Mouse (Mus musculus) spleen, embryonic (tissue): ENCODE measurements around the gene Grik5.

Source experiments
- CTCF ChIA-PET: fragments of 350-600 bp; sonication (Branson Sonifier 250); formaldehyde crosslinking; loops from one replicate; lab custom pipeline; 2022; lab: Charles Lee

Grik5 gene

DNA sequence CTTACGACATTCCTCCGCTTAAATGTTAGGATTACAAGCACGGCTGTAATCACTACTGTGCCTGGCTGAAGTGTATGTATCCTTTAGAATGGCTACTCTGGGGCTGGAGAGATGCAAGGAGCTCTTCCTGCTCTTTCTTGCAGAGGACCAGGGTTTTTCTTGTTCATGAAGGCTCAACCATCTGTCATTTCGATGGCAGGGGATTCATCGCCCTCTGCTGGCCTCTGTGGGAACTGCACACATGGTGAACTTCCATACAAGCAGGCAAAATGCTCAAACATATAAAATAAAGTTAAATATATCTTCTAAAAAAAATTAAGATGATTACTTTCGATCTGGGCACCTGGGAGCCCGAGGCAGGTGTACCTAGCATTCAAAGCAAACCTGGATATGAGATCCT lies 36.2 kb downstream of the Grik5 start:
- CTCF ChIA-PET: no interaction called here

DNA sequence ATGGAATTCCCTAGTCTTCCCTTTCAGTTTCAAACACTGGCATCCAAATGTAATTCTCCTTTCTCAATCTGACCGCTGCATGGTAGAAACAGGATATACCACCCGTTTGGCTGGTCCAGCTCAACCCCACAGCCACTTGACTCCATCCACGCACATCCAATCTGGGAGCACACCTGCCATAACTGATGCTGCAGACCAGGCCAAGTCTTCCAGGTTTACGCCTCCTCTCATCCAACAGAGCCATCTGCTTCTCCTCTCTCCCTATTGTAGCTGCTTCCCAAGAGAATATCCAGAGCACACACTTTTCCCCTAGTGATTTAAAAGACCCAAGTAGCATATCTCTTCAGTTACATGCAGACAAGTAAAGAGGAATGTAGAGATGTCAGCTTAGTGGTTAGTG lies 37.4 kb downstream of the Grik5 start:
- CTCF ChIA-PET: no interaction called here

DNA sequence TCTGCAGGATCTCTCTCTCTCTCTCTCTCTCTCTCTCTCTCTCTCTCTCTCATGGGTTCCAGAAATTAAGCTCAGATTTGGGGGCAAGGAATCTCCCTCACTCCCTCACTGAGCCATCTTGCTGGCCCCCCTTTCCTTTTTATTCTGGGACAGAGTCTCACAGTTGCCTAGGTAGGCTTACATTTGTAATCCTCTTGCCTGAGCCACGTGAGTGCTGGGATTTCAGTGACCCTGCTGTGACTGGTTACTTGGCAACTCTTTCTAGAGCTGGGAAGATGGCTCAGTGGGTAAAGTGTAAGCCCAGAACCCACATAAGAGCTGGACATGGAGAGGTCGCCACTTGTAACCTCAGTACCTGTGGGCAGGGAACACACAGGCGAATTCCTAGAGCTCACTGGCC lies 40.6 kb downstream of the Grik5 start:
- CTCF ChIA-PET: no interaction called here

DNA sequence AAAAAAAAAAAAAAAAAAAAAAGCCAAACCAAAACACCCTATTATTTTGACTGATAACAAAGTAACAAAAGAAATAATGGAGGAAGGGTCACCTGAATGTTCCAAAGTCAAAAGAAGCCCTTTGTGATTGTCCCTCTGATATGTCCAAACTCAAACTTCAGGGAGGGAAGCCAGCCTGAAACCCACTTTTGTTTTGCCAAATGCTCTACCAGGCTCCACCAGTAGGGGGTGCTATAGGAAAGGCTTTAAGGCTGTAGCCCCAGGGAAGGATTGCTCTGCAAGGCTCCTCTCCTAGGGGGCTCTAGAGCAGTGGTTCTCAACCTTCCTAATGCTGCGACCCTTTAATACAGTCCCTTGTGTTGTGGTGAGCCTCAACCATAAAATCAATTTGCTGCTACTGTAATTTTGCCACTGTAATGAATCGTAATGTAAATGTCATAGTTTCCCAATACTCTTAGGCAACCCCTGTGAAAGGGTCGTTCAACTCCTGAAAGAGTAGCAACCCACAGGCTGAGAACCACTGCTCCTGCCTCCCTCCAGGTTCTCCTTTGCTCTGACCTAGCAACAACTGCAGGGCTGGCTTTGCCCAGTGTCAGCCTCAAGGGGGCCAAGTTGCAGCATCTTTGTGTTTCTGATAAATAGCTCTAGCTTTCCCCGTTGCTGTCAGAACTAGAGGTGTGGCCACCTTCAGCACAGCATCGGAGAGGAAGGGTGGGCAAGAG lies 42.0 kb downstream of the Grik5 start:
- CTCF ChIA-PET: interaction anchor here (0.6 kb wide), 2 partner anchors 117 to 395 kb away, joined by 3 to 7 read pairs; no protein-coding TSS in a partner anchor

DNA sequence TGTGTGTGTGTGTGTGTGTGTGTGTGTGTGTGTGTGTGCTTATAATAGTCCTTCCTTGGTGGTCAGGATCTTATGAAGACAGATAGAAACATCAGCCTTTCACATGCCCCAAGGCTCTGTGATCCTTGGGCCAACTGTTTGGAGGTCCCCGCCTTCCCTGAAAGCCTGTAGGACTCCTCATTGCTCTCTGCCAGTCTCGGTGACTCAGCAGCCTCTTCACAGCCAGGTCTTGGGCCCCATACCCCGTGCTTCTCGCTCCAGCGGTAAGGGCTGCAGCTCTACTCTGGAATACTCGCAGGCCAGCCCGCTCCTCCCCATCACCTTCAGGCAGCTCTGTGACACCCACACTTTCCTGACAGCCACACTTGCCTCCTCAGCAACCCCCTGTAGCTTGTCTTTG lies 45.7 kb downstream of the Grik5 start:
- CTCF ChIA-PET: no interaction called here

DNA sequence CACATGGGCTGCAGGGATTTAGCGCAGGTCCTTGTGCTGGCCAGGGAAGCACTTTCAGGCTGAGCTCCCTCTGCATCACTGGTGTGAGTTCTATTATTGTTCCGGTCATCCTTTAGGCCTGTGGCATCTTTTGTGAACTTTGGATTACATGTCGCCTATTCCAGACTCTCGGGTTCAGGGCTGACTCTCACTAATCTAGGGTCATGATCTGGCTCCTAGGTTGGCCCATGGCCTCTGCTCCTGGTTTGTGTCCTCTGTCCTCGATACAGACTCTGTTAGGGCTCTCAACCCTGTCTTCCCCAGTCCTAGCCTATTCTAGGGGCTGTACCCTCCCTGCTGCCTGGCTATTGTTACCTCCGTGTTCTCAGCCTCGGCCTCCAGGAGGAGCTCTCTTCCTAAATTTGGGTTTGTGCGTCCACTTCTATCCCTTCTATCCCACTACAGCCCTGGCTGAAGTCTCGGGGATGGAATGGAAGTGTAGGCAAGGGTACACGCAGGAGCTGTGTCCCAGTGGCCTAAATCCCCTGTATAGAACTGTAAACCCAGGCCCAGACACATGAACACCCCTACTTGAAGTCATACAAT lies 46.2 kb downstream of the Grik5 start:
- CTCF ChIA-PET: interaction anchor here (0.5 kb wide), 1 partner anchor 632 kb away, joined by 7 read pairs; no protein-coding TSS in a partner anchor

DNA sequence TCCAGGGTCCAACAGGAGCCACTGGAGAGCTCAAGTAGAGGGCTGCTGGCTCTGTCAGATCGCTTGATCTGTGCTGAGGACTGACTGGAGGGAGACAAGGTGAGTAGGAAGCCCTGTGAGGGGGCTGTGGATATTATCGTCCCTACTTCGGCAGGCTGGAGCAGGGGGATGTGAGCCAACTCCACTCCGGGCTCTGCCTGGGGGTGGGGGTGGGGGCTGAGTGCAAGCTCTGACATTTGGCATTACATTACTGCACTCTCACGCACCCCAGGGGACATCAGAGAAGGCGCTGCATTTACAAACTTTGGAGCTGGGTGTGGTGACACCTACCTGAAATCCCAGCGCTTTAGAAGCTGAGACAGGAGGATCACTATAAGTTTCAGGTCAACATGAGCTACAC lies 60.6 kb downstream of the Grik5 start:
- CTCF ChIA-PET: interaction anchor here (0.5 kb wide), 1 partner anchor 9 kb away, joined by 7 read pairs; no protein-coding TSS in a partner anchor

DNA sequence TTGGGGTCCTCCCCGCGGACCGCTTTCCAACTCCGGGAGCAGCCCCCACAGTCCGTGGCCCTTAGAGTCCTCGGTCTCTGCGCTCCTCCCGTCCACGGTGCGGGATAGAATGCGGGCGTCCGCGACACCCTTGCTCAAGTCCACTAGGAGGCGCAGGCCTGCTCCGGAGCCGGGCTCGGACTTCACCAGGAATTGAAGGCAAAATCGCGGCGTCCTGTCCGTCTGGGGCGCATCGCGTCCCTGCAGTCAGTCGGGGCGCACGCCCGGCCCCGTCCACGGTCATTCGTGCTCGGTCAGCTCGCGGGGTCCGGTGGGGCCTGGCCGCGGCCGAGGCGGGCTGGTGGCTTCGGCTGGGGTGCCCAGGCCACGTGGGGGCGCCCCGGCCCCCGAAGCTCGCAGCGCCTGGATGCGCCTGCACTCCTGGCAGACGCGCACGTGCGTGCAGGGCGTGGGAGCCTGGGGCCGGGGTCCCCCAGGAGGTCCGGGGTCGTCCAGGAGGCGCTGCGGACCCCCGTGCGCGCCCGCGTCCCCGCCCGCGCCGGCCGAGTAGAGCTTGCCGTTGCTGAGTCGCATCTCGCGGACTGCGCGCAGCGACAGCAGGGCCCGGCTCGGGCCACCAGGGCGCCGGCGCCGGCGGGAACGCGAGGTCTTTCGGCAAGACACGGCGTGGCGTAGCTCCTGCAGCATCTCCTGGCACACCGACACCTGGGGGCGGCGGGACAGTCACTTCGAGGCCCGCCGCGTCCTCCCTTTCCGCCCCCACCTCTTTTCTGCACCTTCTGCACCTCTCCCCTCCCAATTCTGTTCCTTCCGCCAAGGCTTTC lies 61.8 kb downstream of the Grik5 start:
- CTCF ChIA-PET: no interaction called here

DNA sequence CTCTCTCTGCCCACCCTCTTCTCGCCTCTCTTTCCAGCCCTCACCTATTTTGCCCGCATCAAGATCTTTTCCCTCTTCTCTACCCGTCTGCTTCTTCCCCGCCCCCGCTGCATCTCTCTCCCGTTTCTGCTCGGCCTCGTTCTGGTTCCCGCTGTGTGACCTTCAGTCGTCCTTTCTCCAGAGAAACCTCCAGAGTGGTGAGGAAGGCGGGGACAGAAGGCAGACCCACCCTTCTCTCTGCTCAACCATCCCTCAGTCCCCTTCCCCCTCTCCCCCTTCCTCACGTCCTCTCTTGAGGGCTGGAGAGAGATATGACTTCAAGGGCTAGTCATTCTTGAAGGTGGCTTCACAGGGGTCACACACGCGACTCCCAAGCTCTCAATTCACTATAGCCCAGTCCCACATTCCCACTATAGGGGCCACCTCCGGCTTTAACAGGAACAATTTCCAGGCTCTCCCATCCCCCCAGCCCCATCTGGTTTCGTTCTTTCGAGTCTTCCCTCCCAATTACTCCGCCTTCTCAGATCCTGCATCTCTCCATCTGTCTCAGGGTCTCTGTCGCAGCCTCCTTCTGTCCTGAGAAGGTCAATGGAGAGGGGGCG lies 62.9 kb downstream of the Grik5 start:
- CTCF ChIA-PET: no interaction called here

DNA sequence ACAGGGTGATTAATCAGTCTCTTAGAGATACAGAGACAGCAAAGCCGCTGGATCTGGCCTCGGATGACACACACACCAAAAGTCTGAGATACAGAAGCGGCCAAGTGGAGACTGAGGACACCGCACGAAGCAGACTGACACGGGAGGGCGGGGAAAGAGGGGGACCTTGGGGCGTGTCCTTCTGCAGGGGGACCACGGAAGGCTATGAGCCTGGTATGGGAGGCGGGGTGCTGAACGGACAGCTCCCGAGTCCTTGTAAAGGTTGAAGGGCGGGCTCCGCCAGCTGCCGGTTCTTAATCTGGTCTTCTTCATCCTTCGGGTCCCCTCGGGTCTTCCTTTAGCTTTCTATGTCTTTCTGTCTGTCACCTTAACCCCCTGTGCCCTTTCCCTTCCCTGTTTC lies 63.5 kb downstream of the Grik5 start:
- CTCF ChIA-PET: no interaction called here

DNA sequence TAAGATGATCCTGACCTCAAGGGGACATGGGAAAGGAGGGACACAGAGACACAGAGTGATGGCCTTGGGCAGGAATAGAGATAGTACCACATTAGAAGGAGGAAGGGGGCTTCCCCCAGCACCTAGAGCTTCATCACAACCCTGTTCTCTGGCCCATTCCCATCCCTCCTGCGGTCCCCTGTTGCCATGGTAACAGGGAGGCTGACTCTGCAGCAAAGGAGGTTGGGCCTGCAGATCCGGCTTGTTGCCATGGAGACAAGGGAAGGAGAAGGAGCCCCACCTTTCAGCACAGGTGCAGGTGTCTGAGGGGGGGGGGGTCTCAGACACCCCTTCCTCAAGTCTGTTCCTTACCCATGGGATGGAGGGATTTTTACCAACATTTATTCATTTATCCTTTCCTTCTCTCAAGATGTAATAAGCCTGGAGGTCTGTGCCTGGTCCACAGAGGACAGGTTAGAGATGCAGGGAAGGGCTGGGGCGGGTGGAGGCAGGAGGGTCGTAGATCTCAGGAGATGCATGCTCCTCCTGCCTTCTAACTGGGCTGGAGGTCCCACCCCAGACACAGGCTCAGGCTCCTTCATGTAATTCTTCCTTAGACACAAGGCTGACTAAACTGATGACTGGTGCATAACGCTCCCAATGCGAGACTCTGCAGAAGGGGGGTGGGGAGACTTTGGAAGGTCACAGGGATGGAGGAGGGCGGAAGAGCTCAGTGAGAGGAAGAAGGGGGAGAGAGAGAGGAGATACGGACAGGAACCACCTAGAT lies 64.4 kb downstream of the Grik5 start:
- CTCF ChIA-PET: no interaction called here

DNA sequence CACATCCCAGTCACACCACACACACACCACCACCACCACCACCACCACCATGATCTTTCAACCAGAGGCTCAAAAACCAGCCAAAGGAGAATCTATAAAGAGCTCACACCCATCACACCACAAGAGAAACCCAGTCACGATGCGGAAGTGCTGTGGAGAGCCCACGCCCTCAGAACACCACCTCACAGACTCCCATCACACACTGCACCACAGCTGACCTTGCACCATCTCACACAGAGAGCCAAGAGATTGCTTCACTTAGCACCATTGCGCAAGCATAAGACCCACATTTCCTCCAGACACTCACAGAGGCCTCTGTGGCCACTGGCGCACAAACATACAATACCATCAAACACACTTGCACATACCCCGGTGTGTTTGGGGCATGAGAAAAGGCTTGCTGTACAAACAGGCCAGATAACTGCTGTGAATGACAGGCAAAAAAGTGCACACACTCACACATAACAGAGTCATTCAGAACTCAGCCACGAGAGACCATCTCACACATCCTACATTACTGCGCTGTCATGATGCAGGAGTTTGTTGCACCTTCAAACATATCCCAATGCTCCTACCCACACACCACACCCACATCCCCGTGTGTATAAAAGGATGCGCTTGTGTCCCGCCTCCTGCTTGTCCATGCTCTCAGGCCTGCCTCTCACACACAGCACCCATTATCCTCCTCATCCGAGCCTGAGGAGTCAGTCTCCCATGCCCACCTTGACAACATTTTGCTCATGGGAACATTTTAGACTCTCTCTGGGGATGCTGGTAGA lies 65.4 kb downstream of the Grik5 start:
- CTCF ChIA-PET: no interaction called here

DNA sequence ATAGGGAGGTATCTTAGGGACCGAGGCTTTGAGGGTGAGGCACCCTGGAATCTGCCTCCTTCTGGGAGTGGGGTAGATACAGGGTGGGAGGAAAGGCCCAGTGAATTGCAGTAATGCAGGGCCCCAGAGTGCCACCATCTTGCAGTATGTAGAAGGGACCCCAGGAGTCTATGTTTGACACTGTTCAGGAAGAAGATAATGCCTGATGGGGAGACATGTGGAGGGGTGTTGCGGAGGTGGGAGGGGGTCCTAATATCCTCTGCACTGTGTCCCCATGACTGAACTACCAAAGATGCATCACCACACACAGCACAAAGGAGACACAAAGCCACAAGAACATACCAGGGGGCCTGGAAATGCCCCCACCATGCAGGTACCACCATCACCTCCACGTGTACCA lies 66.0 kb downstream of the Grik5 start:
- CTCF ChIA-PET: no interaction called here

DNA sequence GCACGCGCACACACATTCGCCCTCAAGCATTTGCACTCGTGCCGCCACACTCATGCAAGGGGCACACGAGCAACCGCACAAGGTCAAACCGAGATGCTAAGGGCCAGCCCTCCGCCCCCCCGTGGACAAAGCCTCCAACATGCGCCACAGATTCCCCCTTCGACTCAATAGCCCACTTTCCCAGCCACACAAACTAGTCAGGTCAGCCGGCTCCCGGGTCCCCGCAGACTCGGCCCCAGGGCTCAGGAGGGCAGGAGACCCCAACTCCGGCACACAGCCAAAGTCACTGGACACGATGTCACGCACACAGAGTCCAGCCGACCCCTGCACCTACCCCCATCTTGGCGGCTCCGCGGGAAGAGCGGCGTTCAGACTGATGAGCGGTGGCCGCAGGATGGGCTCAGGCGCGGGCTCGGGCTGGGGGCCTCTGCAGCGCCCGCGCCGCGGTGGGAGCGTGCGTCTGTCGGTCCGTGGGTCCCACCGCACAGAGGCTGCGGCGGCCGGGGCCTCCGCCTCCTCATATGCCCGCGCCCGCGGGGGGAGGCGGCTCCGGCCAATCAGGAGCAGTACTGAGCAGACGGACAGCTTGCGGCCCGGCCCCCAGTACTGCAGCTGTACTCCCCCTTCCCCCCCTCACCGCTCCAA lies 66.6 kb downstream of the Grik5 start, which contains the start of gene Atp1a3:
Gene Atp1a3, minus strand, starts transcription at position 538 of the 645 bp plus-strand sequence.
- CTCF ChIA-PET: no interaction called here

DNA sequence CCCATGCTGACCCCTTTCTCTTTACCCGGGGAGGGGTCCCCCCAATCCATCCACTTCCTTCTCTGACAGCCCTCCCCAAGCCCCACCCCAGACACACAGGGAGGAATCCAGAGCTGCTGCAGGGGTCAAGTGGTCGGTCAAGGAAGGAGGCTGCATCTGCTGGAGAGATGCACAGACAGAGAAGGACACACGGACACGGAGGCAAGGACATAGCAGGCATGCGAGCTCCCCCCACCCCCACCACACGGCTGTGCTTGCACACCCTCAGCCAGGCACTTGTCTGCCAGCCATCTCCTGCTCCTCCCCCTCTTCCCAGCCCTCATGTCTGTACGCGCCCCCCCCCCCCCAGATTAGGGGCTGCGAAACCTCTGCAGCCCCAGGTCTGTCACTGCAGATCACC lies 67.3 kb downstream of the Grik5 start:
- CTCF ChIA-PET: no interaction called here

DNA sequence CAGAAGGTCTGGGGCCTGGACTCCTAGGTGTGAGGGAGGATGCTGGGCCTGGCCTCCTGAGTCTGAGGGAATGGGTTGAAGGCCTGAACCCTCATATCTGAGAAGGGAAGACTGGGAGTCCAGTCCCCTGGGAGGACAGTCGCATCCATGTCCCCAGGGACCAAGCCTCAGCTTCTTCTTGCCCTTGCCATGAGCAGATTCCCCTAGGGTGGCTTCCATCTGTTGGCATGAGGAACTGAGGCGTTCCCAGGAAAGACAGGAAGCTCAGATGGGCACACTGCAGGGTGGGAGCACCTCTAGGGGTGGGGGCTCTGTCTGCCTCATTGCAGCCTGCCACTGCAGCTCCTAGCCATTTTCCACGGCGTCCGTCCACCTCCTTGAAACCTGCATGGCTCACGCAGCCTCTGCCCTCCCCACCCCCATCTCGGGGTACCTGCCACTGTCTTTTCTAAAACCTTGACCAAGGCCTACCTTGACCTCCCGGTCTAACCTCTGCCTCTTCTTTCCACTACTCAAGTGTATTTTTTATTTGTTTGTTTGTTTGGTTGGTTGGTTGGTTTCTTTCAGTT lies 68.2 kb downstream of the Grik5 start:
- CTCF ChIA-PET: no interaction called here

DNA sequence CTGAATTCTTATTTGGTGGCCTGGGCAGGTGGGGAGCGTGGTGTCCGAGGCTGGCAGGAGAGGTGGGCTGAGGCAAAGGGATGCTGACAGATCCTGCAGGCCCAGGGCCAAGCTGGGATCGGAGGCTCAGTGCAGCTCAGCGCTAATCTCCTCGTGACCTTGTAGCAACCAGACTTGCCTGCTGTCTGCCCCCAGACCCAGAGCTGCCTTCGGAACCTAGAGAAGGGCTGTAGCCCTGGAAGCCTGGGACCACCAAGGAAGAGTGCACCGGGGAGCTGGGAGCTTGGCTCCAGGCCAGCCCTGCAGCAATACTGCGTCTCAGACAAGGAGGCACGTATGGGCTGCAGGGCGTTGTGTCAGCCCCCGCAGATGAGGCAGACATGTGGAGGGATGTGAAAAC lies 68.9 kb downstream of the Grik5 start:
- CTCF ChIA-PET: no interaction called here

DNA sequence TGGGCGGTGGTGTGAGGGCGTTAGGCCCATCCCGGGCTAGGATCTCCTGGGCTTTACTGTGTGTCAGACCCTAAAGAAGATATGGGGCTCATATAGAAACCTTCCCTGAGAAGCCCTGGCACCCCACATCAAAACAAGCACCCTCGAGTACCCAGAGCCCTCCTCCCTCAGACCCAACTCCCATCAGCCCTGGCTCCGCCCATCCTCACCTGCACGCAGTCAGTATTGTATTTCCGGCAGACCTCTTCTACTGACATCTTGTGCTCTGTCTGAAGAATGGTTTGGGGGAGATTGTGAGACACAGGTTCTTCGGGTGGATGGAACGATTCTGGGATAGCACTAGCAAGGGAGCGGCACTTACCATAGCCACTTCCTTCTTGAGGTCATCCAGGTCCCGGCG lies 71.4 kb downstream of the Grik5 start:
- CTCF ChIA-PET: no interaction called here

DNA sequence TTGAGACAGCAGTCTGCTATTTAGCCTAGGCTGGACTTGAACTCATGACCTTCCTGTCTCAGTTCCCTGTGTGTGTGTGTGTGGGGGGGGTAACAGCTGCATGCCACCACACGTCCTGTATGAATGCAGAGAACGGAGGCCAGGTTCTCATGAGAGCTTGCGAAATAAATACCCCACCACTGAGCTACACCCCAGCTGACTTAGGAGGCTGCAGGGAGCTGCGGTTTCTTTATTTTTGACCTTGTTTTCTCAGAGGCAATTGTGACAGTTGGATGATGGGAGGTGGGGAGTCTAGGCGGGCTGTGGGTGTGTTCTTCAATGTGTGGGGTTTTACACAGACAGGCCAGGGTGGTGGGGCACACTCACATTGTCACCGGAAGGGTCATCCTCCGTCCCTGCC lies 71.9 kb downstream of the Grik5 start:
- CTCF ChIA-PET: no interaction called here

DNA sequence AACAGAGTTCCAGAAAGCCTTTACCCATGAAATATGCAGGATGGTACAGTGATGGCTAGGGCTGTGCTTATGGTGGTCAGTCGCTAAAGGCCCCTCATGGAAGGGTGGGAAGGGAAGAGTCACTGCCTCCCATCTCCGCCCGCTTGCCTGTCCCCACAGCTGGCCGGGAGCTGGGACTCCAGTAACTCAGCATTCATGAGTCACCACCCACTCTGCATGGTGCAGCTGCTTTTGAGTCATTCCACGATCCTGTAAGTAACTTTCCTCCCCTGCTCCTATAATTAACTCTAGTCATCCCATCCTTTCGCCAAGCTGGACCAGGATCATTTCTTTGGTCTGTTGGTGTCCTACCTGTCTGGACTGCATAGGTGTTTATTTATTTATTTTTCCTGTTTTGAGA lies 79.1 kb downstream of the Grik5 start:
- CTCF ChIA-PET: interaction anchor here (0.5 kb wide), 1 partner anchor 109 kb away, joined by 8 read pairs; no protein-coding TSS in a partner anchor
